Mouse (Mus musculus) layer of hippocampus, postnatal 10 days (tissue): ENCODE results near the gene Gm6614. TPM values are rescaled to one million over a fixed set of nuclear protein-coding genes. Genes with fewer than 3 reads are reported as not detected.
A peak's percentile ranks its signal among the peaks of the same experiment; 100 is the strongest.
"Not testable (repeated sequence)": the region's sequence is repeated elsewhere in the genome, so short reads cannot be mapped to it uniquely, and the experiment has no call there.

Experiments used
- DNase-seq, 2 experiments: peaks; one replicate each; pipeline ENCODE4 v3.0.0; 2021; ENCODE audit warnings: low spot score in 2 of 2
- long read RNA-seq: library from polyadenylated mRNA; stranded (forward); transcript quantifications from one replicate; pipeline ENCODE4 v2.0.0, GENCODE M21; 2023
- total RNA-seq, 2 experiments: library from RNA; stranded (reverse); gene quantifications; 2 replicates each; pipeline ENCODE4 v1.2.3; 2021

The Gm6614 gene
- not detected for total RNA-seq
- long read RNA-seq, result 0 reads

GRCm38 (mm10) chr6:142011364-142011955, at the start of gene Gm6614:
Gm6614 (minus strand) TSS chr6:142011414.
- no peak for DNase-seq

- not testable (repeated sequence) for DNase-seq
Observed at GRCm38 (mm10) chr6:142058281-142058680, 47.1 kb upstream of the Gm6614 start.

GRCm38 (mm10) chr6:142047689-142048088, 36.5 kb upstream of the Gm6614 start:
- no peak for DNase-seq

GRCm38 (mm10) chr6:142045746-142046145, 34.5 kb upstream of the Gm6614 start:
- DNase-seq, result no peak

- no peak for DNase-seq
Observed at GRCm38 (mm10) chr6:142041896-142042295, 30.7 kb upstream of the Gm6614 start.

GRCm38 (mm10) chr6:142040306-142041175, 29.3 kb upstream of the Gm6614 start:
- peak; percentile 38 to 46 for DNase-seq

GRCm38 (mm10) chr6:142035771-142036170, 24.6 kb upstream of the Gm6614 start:
- DNase-seq, result no peak

- DNase-seq, result no peak
Observed at GRCm38 (mm10) chr6:142021671-142022070, 10.5 kb upstream of the Gm6614 start.

GRCm38 (mm10) chr6:141986772-141987171, 24.4 kb downstream of the Gm6614 start:
- DNase-seq, result no peak

GRCm38 (mm10) chr6:141984644-141985043, 26.6 kb downstream of the Gm6614 start:
- DNase-seq, result no peak

GRCm38 (mm10) chr6:141962420-141962819, 48.8 kb downstream of the Gm6614 start:
- no peak for DNase-seq

- no peak for DNase-seq
Observed at GRCm38 (mm10) chr6:141961861-141962260, 49.4 kb downstream of the Gm6614 start.

GRCm38 (mm10) chr6:141960482-141960881, 50.7 kb downstream of the Gm6614 start:
- no peak for DNase-seq

GRCm38 (mm10) chr6:141946862-141947261, 64.4 kb downstream of the Gm6614 start, which contains the start of gene Slco1a1:
Slco1a1 (minus strand) TSS chr6:141946962.
- no peak for DNase-seq

- DNase-seq, result no peak
Observed at GRCm38 (mm10) chr6:141940451-141940850, 70.8 kb downstream of the Gm6614 start.

Other genes with a start within 250 kb of the Gm6614 start
- not detected for gene Gm5724, start 237.6 kb downstream of the Gm6614 start, total RNA-seq
- 10 to 100 TPM; 15.0 to 17.7 TPM for gene Slco1a4, start 155.2 kb downstream of the Gm6614 start, total RNA-seq
- not detected for gene Slco1a1, start 64.5 kb downstream of the Gm6614 start, total RNA-seq
- gene Slco1a6, start 197.1 kb upstream of the Gm6614 start, total RNA-seq, result 1 to 10 TPM; 1.1 to 2.8 TPM